Mouse (Mus musculus) MEL (cell line): ENCODE results near the gene Zfp128. TPM values are rescaled to one million over a fixed set of nuclear protein-coding genes. Genes with fewer than 3 reads are reported as not detected.
A peak's percentile ranks its signal among the peaks of the same experiment; 100 is the strongest.

Experiments
- DNase-seq: peaks from one replicate; pipeline ENCODE4 v3.0.0; 2011; ENCODE audit warnings: low read depth, low spot score
- H3K27ac ChIP-seq: 2 replicates; pipeline ENCODE4 v1.5.1; 2012; ENCODE audit warnings: low read depth, mild to moderate bottlenecking, control low read depth, low read length, moderate library complexity; ENCODE audit not compliant: control insufficient read depth
- H3K27me3 ChIP-seq, 2 experiments: fragments of 150-350 bp in 1 of 2; sonication (generic) in 1 of 2; 2 replicates each; pipeline ENCODE4 v1.6.1; 2012; ENCODE audit warnings: low read length in 2 of 2, mild to moderate bottlenecking in 2 of 2, improper control_type of control experiment in 1 of 2, moderate library complexity in 1 of 2; ENCODE audit not compliant: insufficient read depth in 2 of 2, control insufficient read depth in 1 of 2
- H3K36me3 ChIP-seq, 2 experiments: 2 replicates each; pipeline ENCODE4 v1.6.1; 2012 to 2014; ENCODE audit warnings: low read length in 2 of 2, improper control_type of control experiment in 1 of 2, inconsistent platforms in 1 of 2, mild to moderate bottlenecking in 1 of 2; ENCODE audit not compliant: insufficient read depth in 2 of 2, control insufficient read depth in 1 of 2
- H3K4me1 ChIP-seq, 2 experiments: fragments of 150-350 bp in 1 of 2; sonication (generic) in 1 of 2; 2 replicates each; pipeline ENCODE4 v1.6.1; 2012; ENCODE audit warnings: low read length in 2 of 2, improper control_type of control experiment in 1 of 2, mild to moderate bottlenecking in 1 of 2; ENCODE audit not compliant: insufficient read depth in 2 of 2, control insufficient read depth in 1 of 2
- H3K4me3 ChIP-seq, 2 experiments: fragments of 150-350 bp in 1 of 2; sonication (generic) in 1 of 2; 2 replicates each; pipeline ENCODE4 v1.5.1; 2012; ENCODE audit warnings: low read depth in 2 of 2, low read length in 2 of 2, mild to moderate bottlenecking in 2 of 2, moderate library complexity in 2 of 2, control low read depth in 1 of 2, improper control_type of control experiment in 1 of 2; ENCODE audit not compliant: control insufficient read depth in 1 of 2, insufficient read depth in 1 of 2
- H3K79me2 ChIP-seq: 2 replicates; pipeline ENCODE4 v1.6.1; 2012; ENCODE audit warnings: mild to moderate bottlenecking, low read length, moderate library complexity; ENCODE audit not compliant: control insufficient read depth, poor library complexity, insufficient read depth
- H3K9ac ChIP-seq: 2 replicates; pipeline ENCODE4 v1.6.1; 2012; ENCODE audit warnings: low read depth, mild to moderate bottlenecking, control low read depth, low read length, moderate library complexity; ENCODE audit not compliant: control insufficient read depth, poor library complexity, severe bottlenecking
- H3K9me3 ChIP-seq: fragments of 150-350 bp; sonication (generic); replicated peaks from 2 replicates; pipeline ENCODE4 v1.6.1; 2012; ENCODE audit warnings: mild to moderate bottlenecking, low read length, improper control_type of control experiment, moderate library complexity; ENCODE audit not compliant: insufficient read depth
- CHD1 ChIP-seq: IDR thresholded peaks from 2 replicates; pipeline ENCODE4 v1.6.1; 2012; ENCODE audit warnings: low read depth, mild to moderate bottlenecking, inconsistent platforms, low read length, improper control_type of control experiment
- CTCF ChIP-seq, 3 experiments: IDR thresholded peaks in 2 of 3; conservative IDR thresholded peaks in 1 of 3; 2 replicates each; pipeline ENCODE4 v1.5.1; 2011 to 2012; ENCODE audit warnings: low read length in 3 of 3, low read depth in 2 of 3, mild to moderate bottlenecking in 2 of 3, improper control_type of control experiment in 1 of 3, inconsistent platforms in 1 of 3, mixed read lengths in 1 of 3, moderate library complexity in 1 of 3; ENCODE audit not compliant: control insufficient read depth in 1 of 3, insufficient read depth in 1 of 3, poor library complexity in 1 of 3, severe bottlenecking in 1 of 3
- ELF1 ChIP-seq: IDR thresholded peaks from 2 replicates; pipeline ENCODE4 v1.6.1; 2014; ENCODE audit warnings: low read depth, mild to moderate bottlenecking, inconsistent platforms, low read length, improper control_type of control experiment, moderate library complexity
- EP300 ChIP-seq, 2 experiments: IDR thresholded peaks; 2 replicates each; pipeline ENCODE4 v1.6.1; 2011; ENCODE audit warnings: improper control_type of control experiment in 2 of 2, low read length in 2 of 2, low read depth in 1 of 2, mild to moderate bottlenecking in 1 of 2
- GATA1 ChIP-seq: IDR thresholded peaks from 2 replicates; pipeline ENCODE4 v1.6.1; 2011; ENCODE audit warnings: low read depth, low read length, improper control_type of control experiment
- HCFC1 ChIP-seq: IDR thresholded peaks from 2 replicates; pipeline ENCODE4 v1.6.1; 2012; ENCODE audit warnings: low read depth, mild to moderate bottlenecking, inconsistent platforms, low read length, improper control_type of control experiment, moderate library complexity
- KAT2A ChIP-seq: conservative IDR thresholded peaks from 2 replicates; pipeline ENCODE4 v1.6.1; 2012; ENCODE audit warnings: low read depth, low read length, improper control_type of control experiment, inconsistent platforms
- MAFK ChIP-seq: IDR thresholded peaks from 2 replicates; pipeline ENCODE4 v1.6.1; 2011; ENCODE audit warnings: low read depth, mild to moderate bottlenecking, low read length, improper control_type of control experiment, borderline replicate concordance
- MAX ChIP-seq: IDR thresholded peaks from 2 replicates; pipeline ENCODE4 v1.6.1; 2011; ENCODE audit warnings: low read length, improper control_type of control experiment
- MYC ChIP-seq: IDR thresholded peaks from 2 replicates; pipeline ENCODE4 v1.6.1; 2011; ENCODE audit warnings: low read depth, mild to moderate bottlenecking, low read length, improper control_type of control experiment, moderate library complexity
- POLR2AphosphoS2 ChIP-seq: IDR thresholded peaks from 2 replicates; pipeline ENCODE4 v1.6.1; 2011; ENCODE audit warnings: low read length, improper control_type of control experiment
- POLR2AphosphoS5 ChIP-seq: IDR thresholded peaks from 2 replicates; pipeline ENCODE4 v1.6.1; 2012; ENCODE audit warnings: low read depth, borderline replicate concordance, mild to moderate bottlenecking, inconsistent platforms, low read length, moderate library complexity, mixed read lengths
- RAD21 ChIP-seq: IDR thresholded peaks from 2 replicates; pipeline ENCODE4 v1.6.1; 2011; ENCODE audit warnings: mild to moderate bottlenecking, low read depth, low read length, improper control_type of control experiment
- SIN3A ChIP-seq: IDR thresholded peaks from 2 replicates; pipeline ENCODE4 v1.6.1; 2012; ENCODE audit warnings: low read length, improper control_type of control experiment, inconsistent platforms
- SMC3 ChIP-seq: IDR thresholded peaks from 2 replicates; pipeline ENCODE4 v1.6.1; 2011; ENCODE audit warnings: low read depth, low read length, improper control_type of control experiment
- TBP ChIP-seq: IDR thresholded peaks from 2 replicates; pipeline ENCODE4 v1.8.0; 2011; ENCODE audit warnings: low read depth, low read length, improper control_type of control experiment
- USF1 ChIP-seq: IDR thresholded peaks from 2 replicates; pipeline ENCODE4 v1.6.1; 2014; ENCODE audit warnings: low read depth, mild to moderate bottlenecking, inconsistent platforms, low read length, improper control_type of control experiment, moderate library complexity
- ZMIZ1 ChIP-seq: IDR thresholded peaks from 2 replicates; pipeline ENCODE4 v1.6.1; 2012; ENCODE audit warnings: low read depth, mild to moderate bottlenecking, inconsistent platforms, low read length, improper control_type of control experiment, moderate library complexity
- ZNF384 ChIP-seq: IDR thresholded peaks from 2 replicates; pipeline ENCODE4 v1.6.1; 2012; ENCODE audit warnings: low read depth, mild to moderate bottlenecking, inconsistent platforms, low read length, improper control_type of control experiment
- polyA plus RNA-seq, 2 experiments: library from polyadenylated mRNA; stranded (reverse) in 1 of 2; unstranded in 1 of 2; fragments of >175 nt in 1 of 2; fragments of >200 nt in 1 of 2; gene quantifications; 2 replicates each; pipeline versions ENCODE4 v1.2.1 to v1.2.4; 2012; ENCODE audit warnings: low replicate concordance in 2 of 2, low read depth in 1 of 2; ENCODE audit not compliant: insufficient read length in 2 of 2, insufficient read depth in 1 of 2, missing spikeins in 1 of 2
- total RNA-seq: library from RNA; depleted of rRNA; stranded (reverse); fragments of 300-350 nt; gene quantifications from 2 replicates; pipeline ENCODE4 v1.2.3, GENCODE M21; 2012

The Zfp128 gene
- total and polyA plus RNA-seq, 3 experiments: 1.1 to 1.5 TPM; not detected in 1

DNA sequence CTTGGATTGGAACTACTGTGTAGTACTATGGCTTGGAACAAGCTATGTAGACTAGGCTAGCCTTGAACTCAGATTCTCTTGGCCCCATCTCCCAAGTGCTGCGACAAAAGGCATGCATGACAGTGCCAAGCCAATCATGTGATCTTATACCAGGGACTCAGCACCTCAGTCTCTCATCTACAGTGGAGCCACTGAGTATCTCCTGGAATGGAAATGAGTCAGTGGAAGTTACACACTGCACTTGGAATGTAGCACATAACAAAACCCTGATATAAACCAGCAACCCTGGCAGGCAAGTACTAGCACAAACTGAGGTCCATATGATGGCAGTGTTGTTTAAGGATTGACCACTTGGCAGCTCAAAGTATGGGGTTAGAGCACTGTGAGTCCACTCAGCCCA lies 24.2 kb downstream of the Zfp128 start:
- no peaks in the 10 kb centered on the region for H3K27me3 ChIP-seq
- no peak overlapping the region for H3K27ac ChIP-seq
- no peak overlapping the region for H3K9ac ChIP-seq
- peaks cover 0 to 3% of the 10 kb centered on the region in 2 experiments; a peak in 1 of 4 replicates for H3K4me1 ChIP-seq
- H3K9me3 ChIP-seq: no peaks in the 10 kb centered on the region
- H3K36me3 ChIP-seq: peaks cover 0 to 3% of the 10 kb centered on the region in 2 experiments; a peak in 1 of 4 replicates
- no peak overlapping the region for H3K4me3 ChIP-seq
- DNase-seq: no peak
- no peak for TF ChIP-seq USF1
- no peak for TF ChIP-seq RAD21
- TF ChIP-seq CTCF (IDR thresholded peaks at IDR 0.05 in 2 of 3, conservative IDR thresholded peaks at IDR 0.05 in 1 of 3; ENCODE audit: control insufficient read depth in 1 of 3, insufficient read depth in 1 of 3, low read depth in 2 of 3, low read length in 3 of 3, poor library complexity in 1 of 3, severe bottlenecking in 1 of 3): no peak
- no peak for TF ChIP-seq POLR2AphosphoS5
- TF ChIP-seq MAFK: no peak
- no peak for TF ChIP-seq POLR2AphosphoS2
- no peak for TF ChIP-seq KAT2A
- no peak for TF ChIP-seq ELF1
- TF ChIP-seq EP300 (IDR thresholded peaks at IDR 0.05; ENCODE audit: low read depth in 1 of 2, low read length in 2 of 2): no peak
- TF ChIP-seq SIN3A: no peak
- TF ChIP-seq ZMIZ1: no peak
- no peak for TF ChIP-seq GATA1
- TF ChIP-seq MYC: no peak
- no peak for TF ChIP-seq ZNF384
- H3K79me2 ChIP-seq: 0 out of 2 replicates have a peak, but pooled peaks cover 1% of the 10 kb centered on the region

DNA sequence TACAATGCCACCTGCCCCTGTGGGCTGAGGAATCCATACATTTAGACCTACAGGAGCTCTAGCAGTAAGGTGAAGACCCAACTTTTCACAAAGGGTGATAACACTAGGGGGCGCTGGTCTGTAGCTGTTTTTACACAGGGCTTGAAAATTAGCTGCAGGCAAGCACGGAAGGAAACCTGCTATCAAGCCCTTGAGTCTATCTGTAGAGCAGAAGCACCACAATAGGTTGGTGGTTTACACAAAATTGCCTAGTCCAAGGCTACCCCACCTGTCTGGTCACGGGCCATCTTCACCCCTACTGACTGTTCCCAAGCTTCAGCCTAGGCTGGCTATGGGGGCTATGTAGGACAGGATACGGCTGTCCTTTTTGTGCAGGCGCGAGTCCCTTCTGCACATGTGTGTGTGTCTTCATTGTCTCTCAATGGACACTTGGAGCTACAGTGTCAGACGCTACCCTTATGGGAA lies 28.6 kb downstream of the Zfp128 start:
- Histone ChIP-seq H3K4me1 (peaks cover 0 to 3% of the 10 kb centered on the region in 2 experiments; a peak in 3 of 4 replicates), H3K9me3 (no peaks in the 10 kb centered on the region), H3K79me2 (no peaks in the 10 kb centered on the region; the same call in 1 of the 2 replicates), H3K9ac (peak overlapping the region; percentile 70), H3K27me3 (no peaks in the 10 kb centered on the region), H3K27ac (peak overlapping the region; percentile 85), H3K36me3 (peaks cover 0 to 2% of the 10 kb centered on the region in 2 experiments; a peak in 1 of 4 replicates), H3K4me3 (peak overlapping the region; percentile 62 to 71)
- TF ChIP-seq RAD21: peak; percentile 15; the same call in 1 of the 2 replicates
- TF ChIP-seq HCFC1: no peak
- TF ChIP-seq CHD1: no peak
- TF ChIP-seq SIN3A: no peak; the same call in 1 of the 2 replicates
- TF ChIP-seq TBP: no peak
- TF ChIP-seq SMC3: peak; percentile 26; the same call in 1 of the 2 replicates
- TF ChIP-seq MAX: peak; percentile 17; the same call in 1 of the 2 replicates
- peak; percentile 16 to 62 (median 45); a peak in 5 of 6 replicates for TF ChIP-seq CTCF (IDR thresholded peaks at IDR 0.05 in 2 of 3, conservative IDR thresholded peaks at IDR 0.05 in 1 of 3; ENCODE audit: control insufficient read depth in 1 of 3, insufficient read depth in 1 of 3, low read depth in 2 of 3, low read length in 3 of 3, poor library complexity in 1 of 3, severe bottlenecking in 1 of 3)
- peak; percentile 87 for DNase-seq
